Mouse (Mus musculus): Measurements from ENCODE around the gene Zwilch. TPM values are rescaled to one million over a fixed set of nuclear protein-coding genes. Genes with fewer than 3 reads are reported as not detected.

Zwilch gene
- total RNA-seq, 2 experiments from 2014 or later = 3.8 to 4.4 TPM

DNA sequence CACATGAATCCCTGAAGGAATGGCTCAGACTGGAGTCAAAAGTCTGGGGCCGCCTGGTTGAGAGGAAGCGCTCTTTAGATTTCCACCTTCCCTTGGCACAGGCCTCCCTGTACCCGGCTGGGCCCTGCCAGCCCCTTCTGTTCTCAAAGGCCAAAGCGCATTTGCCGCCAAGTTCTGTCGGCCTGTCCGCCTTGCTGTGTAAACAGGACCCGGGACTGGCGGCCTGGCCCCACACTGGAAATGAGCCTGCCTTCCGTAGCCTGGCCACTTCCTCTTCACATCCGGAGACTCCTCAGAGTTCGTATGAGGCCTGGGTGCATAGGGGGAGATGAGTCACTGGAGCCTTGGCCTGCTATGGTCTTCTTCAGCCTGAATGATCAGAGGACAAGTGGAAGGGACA lies 83.9 kb downstream of the Zwilch start:
- no peak overlapping the region for H3K27ac ChIP-seq
- no peak for TF ChIP-seq CTCF (IDR thresholded peaks at IDR 0.05)
- no peak overlapping the region for H3K4me3 ChIP-seq
- DNase-seq (ENCODE audit: extremely low spot score in 1 of 2, low spot score in 2 of 2) = peak in 1 of 2 experiments; percentile 22
- intact Hi-C loops (cut with DNase I) = loop anchor here (5.0 kb wide), 1 partner anchor 952 kb away; no protein-coding TSS in a partner anchor

DNA sequence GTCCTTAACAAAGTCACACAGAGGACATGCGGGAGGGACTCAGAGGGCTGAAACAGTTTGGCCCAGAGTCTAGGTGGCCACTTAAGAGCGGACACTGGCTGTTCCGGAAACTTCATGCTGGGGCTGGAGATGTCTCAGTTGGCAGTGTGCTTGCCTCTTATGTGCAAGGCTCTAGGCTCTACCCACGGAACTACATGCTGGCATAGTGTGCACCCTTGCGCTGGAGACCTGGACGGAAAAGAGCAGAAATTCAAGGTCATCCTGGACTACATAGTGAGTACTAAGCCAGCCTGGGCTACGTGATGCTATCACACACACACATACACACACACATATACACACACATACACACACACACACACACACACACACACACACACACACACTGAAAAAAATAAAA lies 84.6 kb downstream of the Zwilch start:
- no peak for TF ChIP-seq CTCF (IDR thresholded peaks at IDR 0.05)
- no peak overlapping the region for H3K4me3 ChIP-seq
- DNase-seq (ENCODE audit: extremely low spot score in 1 of 2, low spot score in 2 of 2) = no peak
- H3K27ac ChIP-seq = no peak overlapping the region
- intact Hi-C loops (cut with DNase I) = loop anchor here (5.0 kb wide), 1 partner anchor 951 kb away; no protein-coding TSS in a partner anchor

DNA sequence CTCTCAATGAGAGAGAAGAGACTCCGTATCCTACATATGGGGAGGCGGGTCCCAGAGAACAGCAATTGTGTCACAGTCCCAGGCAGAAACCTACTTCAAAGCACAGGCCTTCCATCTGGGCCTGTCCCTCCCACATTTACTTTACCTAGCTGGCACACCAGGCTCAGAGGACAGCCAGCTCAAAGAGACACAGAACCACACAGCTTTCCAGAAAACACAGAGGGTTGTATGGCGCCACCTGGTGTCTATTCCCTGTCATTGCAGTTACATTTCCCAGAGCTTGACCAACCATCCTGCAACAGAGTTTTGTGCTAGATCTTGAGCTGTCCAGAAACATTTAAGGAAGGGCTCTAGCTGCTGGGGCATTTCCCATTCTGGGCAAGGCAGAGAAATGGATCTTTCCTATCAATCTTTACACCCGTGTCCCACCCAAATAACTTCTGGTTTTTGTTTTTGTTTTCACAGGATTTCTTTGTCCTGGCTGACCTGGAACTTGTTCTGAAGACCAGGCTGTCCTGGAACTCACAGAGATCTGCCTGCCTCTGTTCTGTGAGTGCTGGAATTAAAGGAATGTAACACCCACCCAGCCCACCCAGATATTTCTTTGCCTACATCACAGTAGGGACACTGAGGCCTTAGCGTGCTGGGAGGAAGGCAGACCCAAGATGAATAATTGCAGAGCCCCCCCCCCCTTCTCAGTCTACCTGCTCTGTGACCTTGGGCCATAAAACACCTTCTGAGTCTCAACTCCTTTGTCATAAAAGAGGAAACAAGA lies 85.3 kb downstream of the Zwilch start:
- no peak overlapping the region for H3K4me3 ChIP-seq
- TF ChIP-seq CTCF (IDR thresholded peaks at IDR 0.05) = peak; percentile 98
- intact Hi-C loops (cut with DNase I) = loop anchor here (1.0 to 5.0 kb wide), 4 partner anchors 62 to 950 kb away; no protein-coding TSS in a partner anchor
- H3K27ac ChIP-seq = no peak overlapping the region
- DNase-seq (ENCODE audit: extremely low spot score in 1 of 2, low spot score in 2 of 2) = peak; percentile 68 to 78

Other genes starting within 250 kb of the Zwilch start
- gene Smad6, start 151.0 kb downstream of the Zwilch start, total RNA-seq (2021) = 1 to 10 TPM; 2.6 to 2.8 TPM
- not detected for gene Lctl, start 56.0 kb downstream of the Zwilch start, total RNA-seq (2021)
- gene Rpl4, start 271 bp upstream of the Zwilch start, total RNA-seq (2021) = 100 to 1,000 TPM; 517 to 522 TPM
- 10 to 100 TPM; 20.5 to 21.6 TPM for gene Snapc5, start 6.2 kb upstream of the Zwilch start, total RNA-seq (2021)
- gene Uchl4, start 62.1 kb upstream of the Zwilch start, total RNA-seq (2021) = 1 to 10 TPM; 1.5 TPM
- gene Map2k1, start 80.5 kb upstream of the Zwilch start, total RNA-seq (2021) = 100 to 1,000 TPM; 286 to 295 TPM
- 10 to 100 TPM; 12.9 to 20.2 TPM for gene Tipin, start 108.5 kb upstream of the Zwilch start, total RNA-seq (2021)
- 10 to 100 TPM; 24.3 to 29.6 TPM for gene Dis3l, start 168.2 kb upstream of the Zwilch start, total RNA-seq (2021)
- gene Megf11, start 212.5 kb upstream of the Zwilch start, total RNA-seq (2021) = 10 to 100 TPM; 14.1 to 14.4 TPM